Mouse (Mus musculus) spleen, adult 2 months (tissue): ENCODE results near the gene B4galt5. TPM values are rescaled to one million over a fixed set of nuclear protein-coding genes. Genes with fewer than 3 reads are reported as not detected.

Source experiments
- DNase-seq, 2 experiments: peaks; one replicate each; pipeline versions ENCODE4 v3.0.0 to v3.0.0-alpha.2; 2012 to 2021; ENCODE audit warnings: low spot score in 2 of 2, low read depth in 1 of 2
- H3K27ac ChIP-seq: fragments of 200-500 bp; 2 replicates; pipeline ENCODE4 v1.5.1; 2012; ENCODE audit warnings: low read length, inconsistent platforms; ENCODE audit not compliant: insufficient read depth
- H3K27me3 ChIP-seq: fragments of 200-500 bp; 2 replicates; pipeline ENCODE4 v1.6.1; 2012; ENCODE audit warnings: mild to moderate bottlenecking, moderate library complexity, low read length, inconsistent platforms; ENCODE audit not compliant: control insufficient read depth, insufficient read depth
- H3K36me3 ChIP-seq: fragments of 200-500 bp; 2 replicates; pipeline ENCODE4 v1.6.1; 2012; ENCODE audit warnings: mild to moderate bottlenecking, low read length, inconsistent platforms; ENCODE audit not compliant: control insufficient read depth, insufficient read depth
- H3K4me1 ChIP-seq: fragments of 200-500 bp; 2 replicates; pipeline ENCODE4 v1.6.1; 2011; ENCODE audit warnings: inconsistent platforms; ENCODE audit not compliant: control insufficient read depth, insufficient read depth, insufficient read length
- H3K4me3 ChIP-seq: fragments of 200-500 bp; 2 replicates; pipeline ENCODE4 v1.5.1; 2011; ENCODE audit warnings: mild to moderate bottlenecking, inconsistent platforms; ENCODE audit not compliant: insufficient read depth, insufficient read length; ENCODE audit errors: extremely low read depth
- CTCF ChIP-seq: fragments of 200-500 bp; IDR thresholded peaks from 2 replicates; pipeline ENCODE4 v1.5.1; 2011; ENCODE audit warnings: mild to moderate bottlenecking, inconsistent platforms; ENCODE audit not compliant: insufficient read depth, insufficient read length, insufficient replicate concordance; ENCODE audit errors: extremely low read depth
- POLR2A ChIP-seq: fragments of 200-500 bp; IDR thresholded peaks from 2 replicates; pipeline ENCODE4 v1.6.1; 2011; ENCODE audit warnings: low read depth, low read length, inconsistent platforms
- WGBS: fragments of 180-500 bp; shearing (Covaris S2); methylation state at CpG from one replicate; pipeline ENCODE4 v1.1.7; 2018; 5-methylcytosine and 5-hydroxymethylcytosine counted together
- polyA plus RNA-seq: library from polyadenylated mRNA; depleted of rRNA; stranded (reverse); fragments of >200 nt; gene quantifications from 2 replicates; pipeline ENCODE4 v1.2.3, GENCODE M21; 2012

B4galt5 gene
- polyA plus RNA-seq, 1 experiment: 20.5 TPM

- Histone ChIP-seq H3K4me3 (no peak overlapping the region), H3K36me3 (no peaks in the 10 kb centered on the region), H3K27me3 (no peaks in the 10 kb centered on the region), H3K4me1 (peaks cover 2% of the 10 kb centered on the region; the same call in 1 of the 2 replicates), H3K27ac (no peak overlapping the region)
- 87% methylated on average over 10 of the region's 10 CpGs for WGBS
- DNase-seq: no peak
- TF ChIP-seq CTCF (no peak), POLR2A (no peak)
Observed at GRCm38 (mm10) chr2:167266231-167266630, 82.8 kb downstream of the B4galt5 start.

GRCm38 (mm10) chr2:167265806-167266205, 83.2 kb downstream of the B4galt5 start:
- 33% methylated on average over 4 of the region's 5 CpGs for WGBS
- no peaks in the 10 kb centered on the region for H3K27me3 ChIP-seq
- H3K27ac ChIP-seq: no peak overlapping the region
- no peak for DNase-seq
- H3K4me3 ChIP-seq: no peak overlapping the region
- TF ChIP-seq POLR2A (no peak), CTCF (no peak)
- no peaks in the 10 kb centered on the region for H3K36me3 ChIP-seq
- H3K4me1 ChIP-seq: no peaks in the 10 kb centered on the region

DNA sequence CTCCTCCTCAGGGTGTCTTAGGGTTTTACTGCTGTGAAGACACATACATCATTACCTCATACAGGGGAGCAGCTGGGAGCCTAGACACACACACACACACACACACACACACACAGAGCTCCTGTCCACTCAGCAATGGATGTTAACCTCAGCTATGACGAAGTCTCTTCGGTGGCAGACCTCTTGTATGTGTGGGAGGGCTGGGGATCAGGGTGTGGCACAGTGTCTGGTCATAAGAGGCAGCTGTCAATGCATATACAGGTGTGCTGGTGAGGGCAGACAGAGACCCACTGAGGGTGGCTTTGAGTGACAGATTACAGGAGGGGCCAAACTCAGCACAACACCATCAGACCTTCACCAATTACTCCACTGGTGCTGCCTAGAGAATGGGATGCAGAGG, 84.0 kb downstream of the B4galt5 start:
- no peak overlapping the region for H3K4me3 ChIP-seq
- no peak overlapping the region for H3K27ac ChIP-seq
- H3K27me3 ChIP-seq: no peaks in the 10 kb centered on the region
- 80% methylated on average over 2 of the region's 2 CpGs for WGBS
- H3K36me3 ChIP-seq: no peaks in the 10 kb centered on the region
- no peak for DNase-seq
- TF ChIP-seq POLR2A (no peak), CTCF (no peak)
- no peaks in the 10 kb centered on the region for H3K4me1 ChIP-seq

GRCm38 (mm10) chr2:167263931-167264330, 85.1 kb downstream of the B4galt5 start:
- Histone ChIP-seq H3K27ac (no peak overlapping the region), H3K4me1 (no peaks in the 10 kb centered on the region), H3K36me3 (no peaks in the 10 kb centered on the region), H3K4me3 (no peak overlapping the region), H3K27me3 (no peaks in the 10 kb centered on the region)
- WGBS: 94% methylated on average over 11 of the region's 11 CpGs
- TF ChIP-seq POLR2A (no peak), CTCF (no peak)
- DNase-seq: no peak

DNA sequence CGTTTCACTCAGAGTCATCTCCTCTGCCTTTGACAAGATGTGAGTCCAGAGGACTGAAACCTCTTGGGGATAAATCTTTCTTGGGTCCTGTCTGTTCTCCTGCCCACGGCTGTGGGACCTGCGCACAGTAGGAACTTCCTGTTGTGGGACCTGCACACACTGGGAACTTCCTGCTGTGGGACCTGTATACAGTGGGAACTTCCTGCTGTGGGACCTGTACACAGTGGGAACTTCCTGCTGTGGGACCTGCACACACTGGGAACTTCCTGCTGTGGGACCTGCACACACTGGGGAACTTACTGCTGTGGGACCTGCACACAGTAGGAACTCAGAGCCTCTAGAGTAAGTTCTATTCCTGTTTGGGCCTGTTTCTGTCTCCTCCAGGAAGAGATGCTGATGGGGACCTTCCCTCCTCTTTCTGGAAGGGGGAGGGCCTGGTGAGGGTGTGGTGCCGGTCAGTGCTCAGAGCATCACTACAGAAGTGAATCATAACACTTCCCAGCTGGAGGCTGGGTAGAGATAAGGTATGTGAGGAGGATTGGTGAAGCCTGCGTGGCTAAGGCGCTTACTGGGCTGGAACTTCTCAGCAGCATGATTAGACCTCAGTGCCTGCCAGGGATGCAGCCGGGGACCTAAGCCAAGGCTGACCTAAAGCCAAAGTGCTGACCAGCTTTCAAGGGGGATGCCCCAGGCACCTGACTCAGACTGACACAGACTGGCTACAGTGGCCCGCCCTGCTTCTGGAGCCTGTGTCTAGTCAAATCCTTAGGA, 85.8 kb downstream of the B4galt5 start:
- 93% methylated on average over 8 of the region's 8 CpGs for WGBS
- TF ChIP-seq CTCF (no peak), POLR2A (no peak)
- H3K36me3 ChIP-seq: no peaks in the 10 kb centered on the region
- H3K27ac ChIP-seq: no peak overlapping the region
- H3K4me1 ChIP-seq: no peaks in the 10 kb centered on the region
- DNase-seq: no peak
- H3K27me3 ChIP-seq: no peaks in the 10 kb centered on the region
- H3K4me3 ChIP-seq: no peak overlapping the region

- Histone ChIP-seq H3K4me1 (no peaks in the 10 kb centered on the region), H3K27me3 (no peaks in the 10 kb centered on the region), H3K27ac (no peak overlapping the region), H3K4me3 (no peak overlapping the region), H3K36me3 (no peaks in the 10 kb centered on the region)
- TF ChIP-seq POLR2A: no peak
- no peak for TF ChIP-seq CTCF
- WGBS: 94% methylated on average over 10 of the region's 10 CpGs
- no peak for DNase-seq
Observed at GRCm38 (mm10) chr2:167262433-167262832, 86.5 kb downstream of the B4galt5 start.

DNA sequence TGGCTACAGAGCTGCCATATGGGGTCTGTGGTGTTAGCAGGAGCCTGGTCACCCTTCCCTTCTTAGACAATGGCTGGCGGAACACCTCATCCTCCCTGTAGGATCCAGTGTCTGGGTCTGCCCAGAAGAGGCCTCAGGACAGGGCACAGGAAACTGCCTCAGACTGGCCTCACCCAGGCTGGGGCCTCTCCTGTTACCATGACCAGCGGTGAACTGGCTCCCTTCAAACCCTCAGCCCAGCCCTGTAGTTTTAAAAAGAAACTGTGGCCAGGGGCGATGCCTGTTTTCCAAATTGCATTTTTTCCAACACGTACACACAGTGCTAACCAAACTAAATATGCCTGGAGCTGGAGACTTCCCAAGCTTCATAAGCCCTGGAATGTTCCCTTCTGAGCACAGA, 87.9 kb downstream of the B4galt5 start:
- TF ChIP-seq POLR2A (no peak), CTCF (no peak)
- H3K4me3 ChIP-seq: no peak overlapping the region
- H3K36me3 ChIP-seq: no peaks in the 10 kb centered on the region
- WGBS: 89% methylated on average over 4 of the region's 4 CpGs
- H3K4me1 ChIP-seq: no peaks in the 10 kb centered on the region
- H3K27ac ChIP-seq: no peak overlapping the region
- DNase-seq: no peak
- no peaks in the 10 kb centered on the region for H3K27me3 ChIP-seq
